Mouse (Mus musculus) cerebellum, postnatal 36 days (tissue): ENCODE results near the gene Ccdc184.

ENCODE experiments used
- DNase-seq, 2 experiments: peaks; one replicate each; pipeline ENCODE4 v3.0.0; 2021 to 2022; ENCODE audit warnings: mixed read lengths in 2 of 2

Ccdc184 gene

DNA sequence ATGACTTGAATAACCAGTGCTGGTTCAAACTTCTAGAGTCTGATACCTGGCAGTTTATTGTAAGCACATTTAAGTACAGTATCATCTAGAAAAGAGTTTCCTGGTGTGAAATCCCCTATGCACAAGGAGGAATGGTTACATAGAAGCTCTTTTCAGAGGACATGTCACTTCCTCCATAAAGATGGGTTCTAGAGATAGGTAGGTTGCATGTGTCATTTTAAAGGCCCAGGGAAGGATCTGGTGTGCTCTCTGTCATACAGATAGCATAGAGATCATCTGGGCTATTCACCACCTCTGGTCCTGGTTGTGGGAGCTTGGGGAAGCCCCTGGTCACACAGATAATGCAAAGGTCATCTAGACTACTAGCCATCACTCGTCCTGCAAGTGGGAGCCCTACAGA, 9.7 kb upstream of the Ccdc184 start:
- DNase-seq = no peak

DNA sequence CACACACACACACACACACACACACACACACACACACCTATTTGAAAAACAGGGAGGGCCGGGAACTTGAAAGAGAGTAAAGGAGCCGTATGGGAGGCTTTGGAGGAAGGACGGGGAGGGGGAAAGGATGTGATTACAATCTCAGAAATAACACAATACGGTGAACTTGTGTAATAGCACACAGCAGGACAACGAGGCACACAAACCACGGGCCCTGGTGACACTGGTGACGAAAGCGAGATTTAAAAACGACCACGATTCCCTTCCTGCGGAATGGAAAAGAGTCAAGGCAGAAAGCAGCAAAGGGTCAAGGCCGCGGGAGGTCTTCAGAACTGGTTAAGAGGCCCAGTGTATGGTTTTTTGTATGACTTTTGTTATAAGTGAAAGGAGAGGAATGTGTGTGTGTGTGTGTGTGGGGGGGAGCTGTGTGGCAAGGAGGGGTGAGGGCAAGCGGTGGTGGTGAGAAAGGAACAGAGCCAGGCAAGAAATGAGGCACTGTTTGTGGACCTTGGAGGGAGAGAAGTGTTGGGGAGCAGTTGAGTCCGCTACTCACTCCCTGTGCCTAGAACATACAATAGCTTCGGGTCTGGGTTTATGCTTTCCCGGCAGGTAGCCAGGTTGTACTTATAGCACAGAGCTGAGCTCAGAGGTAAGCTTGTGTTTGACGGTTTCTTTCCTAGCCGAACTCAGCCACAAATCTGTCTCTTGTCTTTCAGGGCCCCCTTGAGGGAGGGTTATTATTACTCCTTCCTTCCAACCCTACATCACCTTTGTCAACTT, 5.7 kb upstream of the Ccdc184 start:
- DNase-seq = no peak

DNA sequence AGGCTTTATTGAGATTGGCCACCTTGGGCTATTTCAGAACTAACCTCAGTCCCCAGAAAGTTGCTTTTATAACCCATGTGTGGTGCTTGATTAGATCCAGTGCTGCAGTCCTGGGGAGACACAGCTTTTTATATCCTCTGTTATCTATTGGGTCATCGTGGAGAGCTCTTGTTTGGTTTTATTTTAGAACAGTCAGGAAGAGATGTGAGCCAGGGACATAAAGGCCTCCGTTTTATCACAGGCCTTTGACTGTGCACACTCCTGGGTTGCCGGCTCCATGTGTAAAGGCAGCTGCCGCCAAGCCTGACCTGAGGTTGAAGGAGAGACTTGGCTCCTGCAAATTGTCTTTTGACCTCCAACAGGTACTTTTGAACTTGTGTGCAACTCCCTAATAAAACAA, 4.4 kb upstream of the Ccdc184 start:
- no peak for DNase-seq

DNA sequence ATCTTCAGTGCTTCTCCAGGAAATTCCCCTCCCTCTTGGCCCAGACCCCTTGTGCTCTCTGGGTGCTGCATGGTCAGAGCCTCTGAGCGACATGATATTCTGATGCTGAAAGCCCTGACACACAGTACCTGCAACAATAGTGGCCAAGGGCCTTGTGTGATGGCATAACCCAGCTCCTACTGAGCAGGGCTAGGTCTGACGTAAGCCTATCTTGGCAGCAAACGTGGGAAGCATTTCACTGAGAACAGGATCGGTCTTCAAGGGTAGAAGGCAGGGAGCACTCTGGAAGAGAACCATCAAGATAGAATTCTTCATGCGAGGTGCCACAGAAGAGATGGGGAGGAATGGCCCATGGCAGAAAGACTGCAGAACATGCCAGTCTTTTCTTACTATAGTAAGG, 1.4 kb upstream of the Ccdc184 start, which contains the start of gene Asb8:
Gene Asb8, minus strand, starts transcription at position 101 of the 400 bp plus-strand sequence.
- no peak for DNase-seq

DNA sequence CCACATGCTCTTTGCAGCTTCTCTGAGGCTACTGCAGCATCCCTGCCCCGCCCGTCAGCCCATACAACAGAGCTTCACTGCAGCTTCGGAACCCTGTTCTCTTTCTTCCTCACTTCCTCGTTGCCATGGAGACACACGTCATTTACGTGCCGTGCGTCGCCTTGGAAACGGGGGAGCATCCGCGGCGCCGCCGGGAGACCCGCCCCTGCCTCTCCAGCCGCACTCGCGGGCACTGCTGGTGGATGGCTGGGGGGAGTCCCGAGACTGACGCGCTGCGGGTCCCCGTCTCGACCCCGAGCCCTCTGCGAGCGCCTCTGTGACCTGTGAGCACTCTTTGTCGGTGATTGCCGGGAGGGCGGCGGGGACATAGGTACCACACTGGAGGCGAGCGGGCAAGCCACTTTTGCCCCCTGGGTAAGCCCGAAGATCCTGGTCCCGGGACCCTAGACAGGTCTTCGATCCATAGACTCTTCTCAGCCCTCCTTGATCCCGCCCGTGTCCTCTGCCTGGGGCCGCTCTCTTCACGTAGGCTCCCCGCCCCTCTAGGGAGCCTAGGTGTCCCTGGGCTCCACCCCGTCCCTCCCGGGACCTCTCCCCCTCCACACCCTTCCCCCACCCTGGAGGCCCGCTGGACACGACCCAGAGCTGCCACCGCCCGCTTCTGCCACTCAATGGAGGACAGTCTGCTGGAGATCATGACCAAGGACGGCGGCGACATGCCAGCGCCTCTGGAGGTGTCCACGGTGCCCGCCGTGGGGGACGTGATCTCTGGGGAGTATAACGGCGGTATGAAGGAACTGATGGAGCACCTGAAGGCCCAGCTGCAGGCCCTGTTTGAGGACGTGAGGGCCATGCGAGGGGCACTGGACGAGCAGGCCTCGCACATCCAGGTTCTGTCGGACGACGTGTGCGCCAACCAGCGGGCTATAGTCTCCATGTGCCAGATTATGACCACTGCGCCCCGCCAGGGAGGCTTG, 975 bp downstream of the Ccdc184 start:
- DNase-seq = peak; percentile 85 to 86

DNA sequence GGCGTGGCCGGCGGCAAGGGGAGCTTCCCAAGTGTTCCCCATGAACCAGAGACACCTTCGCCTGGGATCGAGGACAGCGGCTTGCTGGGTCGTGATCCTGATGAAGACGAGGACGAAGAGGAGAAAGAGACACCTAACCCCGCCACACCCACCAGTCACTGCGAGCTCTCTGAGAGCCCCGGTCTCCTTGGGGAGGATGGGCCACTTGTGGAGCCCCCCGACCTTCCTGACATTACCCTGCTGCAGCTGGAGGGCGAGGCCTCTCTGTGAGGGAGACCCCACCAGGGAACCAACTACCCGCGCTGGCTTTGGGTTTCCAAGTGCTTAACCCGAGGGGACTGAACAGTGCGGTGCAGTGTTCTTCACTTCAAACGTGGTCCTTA, 1.7 kb downstream of the Ccdc184 start:
- DNase-seq = peak in 1 of 2 experiments; percentile 14

DNA sequence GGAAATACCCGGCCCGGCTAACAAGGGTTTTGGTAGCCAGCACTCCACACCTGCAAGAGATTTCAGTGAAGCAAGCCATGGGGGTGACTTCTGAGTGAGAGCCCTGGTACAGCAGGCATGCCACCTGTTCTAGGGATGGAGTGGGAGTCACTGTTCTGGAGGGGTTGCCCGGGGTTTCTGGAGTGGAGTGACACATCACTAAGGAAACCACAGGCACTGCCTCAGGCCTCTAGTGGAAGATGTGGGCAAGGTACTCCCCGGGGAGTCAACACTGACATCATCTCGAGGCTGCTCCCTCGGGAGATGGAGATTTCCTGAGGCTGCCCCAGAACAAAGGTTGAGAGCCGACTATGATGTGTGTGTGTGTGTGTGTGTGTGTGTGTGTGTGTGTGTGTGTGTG, 3.4 kb downstream of the Ccdc184 start:
- no peak for DNase-seq

DNA sequence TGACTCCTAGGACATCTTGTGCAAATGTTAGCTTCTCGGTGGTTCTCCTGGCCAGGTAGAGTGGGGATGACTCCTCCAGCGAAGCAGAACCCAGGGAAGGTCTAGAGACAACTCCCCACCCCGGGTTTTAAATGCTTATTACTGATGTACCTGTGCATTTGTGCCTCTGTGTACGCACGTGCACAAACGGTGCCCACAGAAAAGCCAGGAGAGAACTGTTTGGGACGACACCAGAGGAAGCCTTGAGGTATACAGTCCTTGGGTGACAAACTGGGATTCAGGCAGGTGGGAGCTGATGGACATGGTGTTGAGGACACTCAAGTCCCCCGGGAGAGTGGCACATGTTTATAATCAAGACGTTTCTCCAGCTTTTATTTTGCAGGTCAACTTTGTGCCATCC, 4.0 kb downstream of the Ccdc184 start:
- no peak for DNase-seq

DNA sequence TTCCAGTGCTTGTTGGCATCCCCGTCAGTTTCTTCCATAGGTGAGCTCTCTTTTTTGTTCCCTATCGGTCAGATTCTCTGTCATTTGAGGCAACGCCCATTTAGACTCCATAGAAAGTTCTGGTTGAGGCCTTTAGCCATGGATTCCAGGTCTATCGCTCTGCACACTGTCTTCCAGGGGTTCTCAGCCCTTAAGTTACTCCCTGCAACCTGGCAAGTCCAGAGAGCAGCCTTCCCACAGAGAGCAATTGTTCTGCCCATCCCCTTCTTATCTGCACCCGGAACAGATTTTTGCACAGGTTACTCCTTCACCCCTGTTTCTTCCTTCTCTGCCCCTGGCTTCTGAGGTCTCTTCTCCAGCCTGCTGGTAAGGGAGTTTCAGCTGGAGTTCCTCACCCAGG, 5.2 kb downstream of the Ccdc184 start:
- DNase-seq = no peak

DNA sequence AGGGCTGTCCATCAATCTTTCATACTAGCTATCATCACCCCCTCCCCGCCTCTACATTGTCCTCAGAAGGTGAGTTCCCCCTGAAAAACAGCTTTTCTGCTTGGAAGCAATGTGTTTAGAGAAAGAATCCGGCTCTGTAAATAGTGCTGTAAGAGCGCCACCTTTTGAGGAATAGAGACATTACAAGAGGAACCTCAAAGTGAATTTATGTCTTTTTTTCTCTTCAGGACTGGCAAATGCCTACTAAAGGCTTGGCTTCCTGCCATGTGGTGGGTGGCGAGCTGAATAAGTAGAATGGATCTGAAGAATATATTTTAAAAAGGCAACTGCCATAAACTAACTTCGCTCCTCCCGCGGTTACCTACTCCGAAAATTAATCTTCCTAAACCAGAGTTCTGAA, 6.9 kb downstream of the Ccdc184 start:
- DNase-seq = peak; percentile 24 to 51

DNA sequence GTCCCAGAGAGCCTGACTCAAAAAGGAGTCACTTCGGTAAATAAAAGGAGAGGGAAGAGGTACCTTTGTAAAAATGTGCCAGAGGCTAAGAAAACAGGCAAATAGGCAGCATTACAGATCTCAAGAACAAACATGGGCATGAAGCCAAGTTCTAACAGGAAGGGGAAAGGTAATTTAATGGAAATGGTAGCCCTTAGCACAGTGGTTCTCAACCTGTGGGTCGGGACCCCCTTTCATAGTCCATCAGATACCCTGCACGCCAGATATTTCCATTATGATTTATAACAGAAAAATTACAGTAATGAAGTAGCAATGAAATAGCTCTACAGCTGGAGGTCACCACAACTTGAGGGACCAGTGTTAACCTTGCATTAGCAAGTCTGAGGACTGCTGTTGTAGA, 10.4 kb downstream of the Ccdc184 start:
- DNase-seq = no peak

DNA sequence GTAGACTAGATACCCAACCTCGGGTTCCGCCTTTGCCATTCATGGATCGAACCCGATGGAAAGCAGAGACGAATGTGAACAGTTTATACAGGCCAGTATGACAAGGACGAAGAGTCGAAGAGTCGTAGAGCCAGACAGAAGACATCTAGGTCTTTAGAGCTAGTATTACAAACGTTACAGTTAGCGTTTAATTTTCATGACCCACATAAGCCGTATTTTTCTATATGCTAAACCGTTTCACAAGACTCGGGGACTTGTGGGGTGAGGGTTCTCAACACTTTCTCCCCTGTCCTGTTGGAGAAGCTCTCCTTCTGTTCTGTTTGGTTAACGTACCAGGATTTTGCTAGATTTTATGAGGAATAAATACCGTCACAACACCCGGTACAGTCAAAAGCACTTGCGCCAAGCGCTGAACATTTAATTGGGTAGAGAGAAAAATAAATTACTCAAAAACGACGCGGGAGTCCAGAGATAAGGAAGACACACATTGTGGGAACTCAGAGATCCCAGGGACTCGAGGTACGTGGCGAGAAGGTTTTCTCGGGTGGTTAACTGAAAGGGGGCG, 13.7 kb downstream of the Ccdc184 start:
- peak; percentile 9 to 20 for DNase-seq

DNA sequence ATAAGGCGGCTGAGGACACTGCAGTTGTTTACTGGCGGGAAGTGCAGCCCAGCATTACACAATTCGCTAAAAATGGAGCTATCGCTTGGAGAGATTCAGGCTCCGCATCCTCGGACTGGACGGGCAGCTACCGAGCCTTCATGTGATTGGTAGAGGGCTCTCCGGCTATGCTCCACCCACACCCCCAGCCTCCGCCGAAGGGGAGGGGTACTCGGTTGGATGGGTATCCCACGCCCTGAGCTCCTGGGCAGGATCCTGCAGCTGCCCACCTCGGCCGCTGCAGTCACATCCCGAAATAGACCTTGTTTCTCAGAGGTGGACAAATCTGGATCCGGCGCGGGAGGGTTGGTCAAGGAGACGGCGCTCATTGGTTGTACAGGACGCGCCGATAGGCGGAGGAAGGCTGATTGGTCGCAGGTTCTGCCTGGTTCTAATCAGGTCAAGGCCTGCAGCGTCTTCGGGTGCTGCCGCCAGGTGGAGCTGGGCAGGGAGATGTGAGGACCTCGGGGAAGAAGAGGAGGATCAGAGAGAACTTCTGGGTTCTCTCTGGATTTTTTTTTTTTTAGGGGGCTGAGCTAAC, 14.3 kb downstream of the Ccdc184 start:
- DNase-seq = peak; percentile 95 to 97

DNA sequence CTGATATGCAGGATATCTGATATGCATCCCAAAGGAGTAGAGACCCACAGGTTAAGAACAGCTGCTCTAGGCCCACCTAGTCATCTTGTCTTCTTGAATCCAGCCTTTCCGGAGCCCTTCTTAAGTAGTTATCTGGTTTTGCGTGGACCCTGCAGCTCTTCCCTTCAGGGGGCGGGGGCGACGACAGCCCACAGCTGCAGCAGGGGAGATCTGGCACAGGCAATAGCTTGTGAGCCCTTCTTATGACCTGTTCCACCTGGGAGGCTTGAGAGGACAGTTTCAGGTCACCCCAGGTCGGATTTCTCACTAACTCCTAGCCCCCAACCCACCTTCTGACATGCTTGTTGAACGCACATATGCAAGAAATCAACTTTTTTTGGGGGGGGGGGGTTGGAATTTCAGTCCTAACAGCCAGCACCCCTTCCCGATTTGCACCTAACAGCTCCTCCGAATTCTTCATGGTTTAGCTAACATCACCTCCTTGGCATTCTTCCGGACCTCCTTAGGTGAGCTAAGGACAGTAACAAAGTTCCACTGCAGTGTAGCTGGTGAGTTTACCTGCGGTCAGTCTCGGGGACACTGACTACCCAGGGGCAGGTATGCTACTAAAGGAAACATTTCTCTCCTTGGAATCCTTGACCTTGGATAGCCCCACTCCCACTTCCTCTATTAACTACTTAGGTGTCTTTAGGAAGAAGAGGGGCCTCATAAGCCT, 15.1 kb downstream of the Ccdc184 start:
- peak; percentile 13 to 23 for DNase-seq

DNA sequence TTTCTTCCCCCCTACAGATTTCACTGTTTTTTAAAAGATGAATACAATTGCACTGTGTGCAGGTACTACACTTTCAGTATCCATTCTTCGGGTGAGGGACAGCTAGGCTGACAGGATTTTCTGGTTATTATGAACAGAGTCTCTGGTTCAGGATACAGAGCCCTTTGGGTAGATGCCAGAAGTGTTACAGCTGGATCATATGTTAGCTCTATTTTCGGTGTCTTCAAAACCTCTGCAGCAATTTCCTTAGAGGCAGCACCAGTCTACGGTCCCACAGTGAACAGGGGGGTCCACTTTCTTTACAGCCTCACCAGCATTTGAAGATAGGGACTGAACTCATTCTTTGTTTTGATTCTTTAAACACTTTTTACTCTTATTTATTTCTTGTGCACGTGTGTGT, 17.5 kb downstream of the Ccdc184 start:
- DNase-seq = no peak

DNA sequence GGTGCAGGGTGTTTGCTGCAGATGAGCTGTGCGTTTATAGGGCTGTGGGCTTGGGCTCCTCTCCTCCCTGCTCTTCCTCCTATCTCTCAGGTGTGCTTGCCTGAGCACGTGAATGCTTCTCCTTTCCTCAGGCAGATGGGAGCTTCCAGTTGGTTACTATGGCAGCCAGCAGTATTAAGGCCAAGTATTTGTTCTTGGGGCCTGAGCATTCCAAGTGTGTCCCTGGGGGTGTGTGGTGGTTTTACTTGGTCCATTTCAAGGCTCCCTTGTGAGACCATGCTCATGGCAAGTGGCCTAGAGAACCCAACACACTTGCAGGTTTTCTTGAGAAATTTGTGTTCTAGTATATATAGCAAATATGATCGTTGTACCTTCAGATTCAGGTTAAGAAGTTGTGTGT, 28.5 kb downstream of the Ccdc184 start, which contains the start of gene Olfr288:
Gene Olfr288, minus strand, starts transcription at position 101 of the 400 bp plus-strand sequence.
- DNase-seq = no peak

DNA sequence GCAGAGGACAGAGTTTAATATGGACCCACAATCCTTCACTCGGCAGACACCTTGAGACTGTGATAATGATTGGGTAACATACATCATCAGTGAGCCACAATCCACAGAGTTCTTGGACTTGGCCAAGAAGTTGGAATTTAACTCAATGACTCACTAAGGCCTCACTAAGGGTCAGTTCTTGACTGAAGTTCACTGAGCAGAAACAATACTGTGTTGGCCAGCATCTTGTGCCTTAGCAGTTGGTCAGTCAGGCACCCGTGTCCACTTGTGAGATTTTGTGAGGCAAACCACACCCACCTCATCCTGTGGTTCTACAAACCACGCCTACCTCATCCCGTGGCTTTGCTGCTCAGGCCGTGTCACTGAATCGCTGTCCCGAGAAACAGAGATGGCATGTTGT, 42.7 kb downstream of the Ccdc184 start:
- no peak for DNase-seq

DNA sequence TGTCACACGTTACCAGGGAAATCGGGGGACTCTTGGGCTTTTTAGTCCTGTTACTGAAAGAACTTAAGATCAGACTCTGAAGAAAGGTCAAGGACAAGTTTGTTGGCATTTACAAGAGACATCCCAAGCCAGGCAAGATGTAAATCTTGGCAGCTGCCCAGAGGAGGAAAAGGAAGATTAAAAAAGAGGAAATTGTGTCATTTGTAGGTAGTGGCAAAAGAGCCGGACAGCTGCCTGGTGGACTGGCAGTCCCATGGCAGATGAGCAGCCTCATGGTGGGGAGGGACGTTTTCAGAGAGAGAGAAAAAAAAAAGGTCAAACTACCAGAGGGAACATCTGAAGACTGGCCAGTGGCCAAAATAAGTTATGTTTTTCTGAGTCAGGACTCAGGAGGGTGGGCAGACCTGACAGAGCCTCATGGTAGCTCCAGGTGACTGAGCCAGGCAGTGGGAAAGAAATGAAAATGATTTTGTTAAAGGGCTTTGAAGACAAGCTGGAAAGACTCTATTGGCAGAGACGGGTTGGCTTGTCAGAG, 46.4 kb downstream of the Ccdc184 start:
- no peak for DNase-seq

DNA sequence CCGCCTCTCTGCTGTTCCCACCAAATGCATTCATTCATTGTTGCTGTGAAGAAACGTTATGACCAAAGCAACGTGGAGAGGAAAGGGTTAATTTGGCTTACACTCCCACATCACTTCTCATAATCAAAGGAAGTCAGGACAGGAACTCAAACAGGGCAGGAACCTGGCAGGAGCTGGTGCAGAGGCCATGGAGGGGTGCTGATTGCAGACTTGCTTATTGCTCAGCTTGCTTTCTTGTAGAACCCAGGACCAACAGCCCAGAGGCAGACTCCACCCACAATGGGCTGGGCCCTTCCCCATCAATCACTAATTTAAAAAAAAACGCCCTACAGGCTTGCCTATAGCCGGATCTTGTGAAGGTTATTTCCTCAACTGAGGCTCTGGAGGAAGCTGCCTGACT, 47.2 kb downstream of the Ccdc184 start:
- no peak for DNase-seq
